Comparison of ENCODE assay signal across 8 mouse cellular contexts in genomic region chrX:75415936-75416785, GRCm38 (mm10). TPM values are rescaled to one million over a fixed set of nuclear protein-coding genes. Genes with fewer than 3 reads are reported as not detected.
DNase-seq lines count a peak whose midpoint lies in the region; ATAC-seq and TF ChIP-seq lines count a peak whose summit lies in the region.

Gene Cmc4, minus strand, starts transcription at chrX:75416584.
Gene Mtcp1, minus strand, starts transcription at chrX:75416588.
Gene Brcc3, plus strand, starts transcription at chrX:75416628.

- H3K36me3 ChIP-seq in heart, embryonic 10.5 days, result no peaks in the 10 kb centered on the region
- H3K36me3 ChIP-seq in kidney, embryonic 15.5 days, result 0 out of 2 replicates have a peak, but pooled peaks cover 3% of the 10 kb centered on the region

- H3K9ac ChIP-seq in kidney, embryonic 15.5 days, result peak within 1 kb of the TSS; percentile 52

- H3K9me3 ChIP-seq in heart, embryonic 10.5 days, result no peaks in the 10 kb centered on the region
- H3K9me3 ChIP-seq in kidney, embryonic 15.5 days (replicated peaks), result no peaks in the 10 kb centered on the region

- H3K4me2 ChIP-seq in kidney, embryonic 15.5 days, result peak within 1 kb of the TSS; percentile 51

- no peaks in the 10 kb centered on the region for H3K27me3 ChIP-seq in heart, embryonic 10.5 days (ENCODE audit: insufficient read depth, poor library complexity, severe bottlenecking)
- no peaks in the 10 kb centered on the region for H3K27me3 ChIP-seq in kidney, embryonic 15.5 days

- H3K4me1 ChIP-seq in bone marrow macrophage, adult 2 months (ENCODE audit: control insufficient read depth, insufficient read depth, low read length), result no peaks in the 10 kb centered on the region
- H3K4me1 ChIP-seq in embryonic fibroblast, embryonic 13.5 days (ENCODE audit: control insufficient read depth, insufficient read depth, low read length), result no peaks in the 10 kb centered on the region
- no peaks in the 10 kb centered on the region for H3K4me1 ChIP-seq in heart, embryonic 10.5 days
- H3K4me1 ChIP-seq in kidney, embryonic 15.5 days, result no peaks in the 10 kb centered on the region

- WGBS in heart, embryonic 10.5 days, result 11% methylated on average over 52 of the region's 52 CpGs
- 19% methylated on average over 52 of the region's 52 CpGs for WGBS in kidney, embryonic 15.5 days

- no peak for TF ChIP-seq CTCF in bone marrow macrophage, adult 2 months (IDR thresholded peaks at IDR 0.05; ENCODE audit: low read depth, low read length)
- TF ChIP-seq CTCF in embryonic fibroblast, embryonic 13.5 days (IDR thresholded peaks at IDR 0.05; ENCODE audit: borderline replicate concordance, insufficient read depth, low read length), result no peak

- H3K27ac ChIP-seq in bone marrow macrophage, adult 2 months (ENCODE audit: insufficient read depth, low read depth, low read length), result peak within 1 kb of the TSS; percentile 73
- H3K27ac ChIP-seq in embryonic fibroblast, embryonic 13.5 days (ENCODE audit: insufficient read depth, low read length), result peak within 1 kb of the TSS; percentile 69
- peak within 1 kb of the TSS; percentile 90 for H3K27ac ChIP-seq in heart, embryonic 10.5 days
- H3K27ac ChIP-seq in kidney, embryonic 15.5 days, result peak within 1 kb of the TSS; percentile 91

- TF ChIP-seq POLR2A in bone marrow macrophage, adult 2 months (IDR thresholded peaks at IDR 0.05; ENCODE audit: borderline replicate concordance, low read depth, low read length), result no peak
- TF ChIP-seq POLR2A in embryonic fibroblast, embryonic 13.5 days (IDR thresholded peaks at IDR 0.05; ENCODE audit: low read depth, low read length), result peak; percentile 89

- peak; percentile 99 for ATAC-seq in kidney, embryonic 15.5 days (replicated peaks; ENCODE audit: low FRiP score)
- ATAC-seq in monocyte, adult 5-6 weeks (replicated peaks; ENCODE audit: insufficient number of reproducible peaks, low FRiP score, low TSS enrichment, poor library complexity, severe bottlenecking), result peak; percentile 98

- DNase-seq in A20 (ENCODE audit: low read depth, low spot score), result peak; percentile 92
- DNase-seq in heart, embryonic 10.5 days (ENCODE audit: low spot score), result peak; percentile 96
- peak; percentile 94 for DNase-seq in liver
- DNase-seq in spleen, postnatal 4 days (ENCODE audit: low spot score in 2 of 2), result peak; percentile 89 to 91

- peak within 1 kb of the TSS; percentile 66 for H3K4me3 ChIP-seq in bone marrow macrophage, adult 2 months (ENCODE audit: insufficient read depth, low read length)
- H3K4me3 ChIP-seq in embryonic fibroblast, embryonic 13.5 days (ENCODE audit: insufficient read depth, low read length), result peak within 1 kb of the TSS; percentile 53
- peak within 1 kb of the TSS; percentile 62 for H3K4me3 ChIP-seq in heart, embryonic 10.5 days
- peak within 1 kb of the TSS; percentile 58 for H3K4me3 ChIP-seq in kidney, embryonic 15.5 days (replicated peaks)

RNA-seq across cellular contexts. Expression of gene Cmc4, which starts in this region (rescaled TPM):
- 17.7 and 17.9 TPM in 2 replicates for polyA plus RNA-seq in bone marrow macrophage, adult 2 months (2012; ENCODE audit: insufficient read depth, insufficient read length, missing spikeins)
- 8.3 and 9.2 TPM in 2 replicates for polyA plus RNA-seq in embryonic fibroblast, embryonic 13.5 days (2011; ENCODE audit: insufficient read length, low read depth, missing spikeins)
- 11.9 and 13.2 TPM in 2 replicates for polyA plus RNA-seq in heart, embryonic 10.5 days (2016; fragmentation: Nextera tagmentation; extraction: Ambion mirVana)
- polyA plus RNA-seq in kidney, embryonic 15.5 days (2015; fragmentation: Nextera tagmentation; extraction: Ambion mirVana), result 20.2 and 22.7 TPM in 2 replicates
- total RNA-seq in monocyte, adult 5-6 weeks (2017), result 7.1 to 17.9 TPM (median 7.3 TPM) in 3 replicates

RNA-seq across cellular contexts. Expression of gene Mtcp1, which starts in this region (rescaled TPM):
- polyA plus RNA-seq in bone marrow macrophage, adult 2 months (2012; ENCODE audit: insufficient read depth, insufficient read length, missing spikeins), result 13.1 and 13.2 TPM in 2 replicates
- polyA plus RNA-seq in embryonic fibroblast, embryonic 13.5 days (2011; ENCODE audit: insufficient read length, low read depth, missing spikeins), result 7.0 and 9.8 TPM in 2 replicates
- 6.9 and 8.6 TPM in 2 replicates for polyA plus RNA-seq in heart, embryonic 10.5 days (2016; fragmentation: Nextera tagmentation; extraction: Ambion mirVana)
- 9.2 and 10.2 TPM in 2 replicates for polyA plus RNA-seq in kidney, embryonic 15.5 days (2015; fragmentation: Nextera tagmentation; extraction: Ambion mirVana)
- total RNA-seq in monocyte, adult 5-6 weeks (2017), result 11.3 to 38.8 TPM (median 13.1 TPM) in 3 replicates

RNA-seq across cellular contexts. Expression of gene Brcc3, which starts in this region (rescaled TPM):
- polyA plus RNA-seq in bone marrow macrophage, adult 2 months (2012; ENCODE audit: insufficient read depth, insufficient read length, missing spikeins), result 24.0 and 25.0 TPM in 2 replicates
- polyA plus RNA-seq in embryonic fibroblast, embryonic 13.5 days (2011; ENCODE audit: insufficient read length, low read depth, missing spikeins), result 31.3 and 46.1 TPM in 2 replicates
- 63.0 and 64.7 TPM in 2 replicates for polyA plus RNA-seq in heart, embryonic 10.5 days (2016; fragmentation: Nextera tagmentation; extraction: Ambion mirVana)
- 69.2 and 71.0 TPM in 2 replicates for polyA plus RNA-seq in kidney, embryonic 15.5 days (2015; fragmentation: Nextera tagmentation; extraction: Ambion mirVana)
- 30.2 to 38.9 TPM (median 34.0 TPM) in 3 replicates for total RNA-seq in monocyte, adult 5-6 weeks (2017)

Comparison
In these comparisons a context has a peak if more than half of its experiments do, and no peak if none do; other contexts are left out.
1. Peak in every context shown above with its lines: DNase-seq, ATAC-seq, H3K4me3 ChIP-seq and H3K27ac ChIP-seq.